Mouse (Mus musculus) cerebellum, postnatal 4 days (tissue): ENCODE data around the gene Brat1.

Source experiments
- DNase-seq, 2 experiments: peaks; one replicate each; pipeline ENCODE4 v3.0.0; 2022; ENCODE audit warnings: low spot score in 2 of 2, mixed read lengths in 1 of 2

The Brat1 gene

GRCm38 (mm10) chr5:140743706-140744131 lies 38.9 kb downstream of the Brat1 start:
- peak in 1 of 2 experiments; percentile 52 for DNase-seq

- DNase-seq, result no peak
Observed at GRCm38 (mm10) chr5:140748425-140748824, 43.6 kb downstream of the Brat1 start.

GRCm38 (mm10) chr5:140749062-140749875 lies 44.5 kb downstream of the Brat1 start:
- peak; percentile 52 to 79 for DNase-seq

- peak in 1 of 2 experiments; percentile 55 for DNase-seq
Observed at GRCm38 (mm10) chr5:140750925-140751324, 46.1 kb downstream of the Brat1 start.

GRCm38 (mm10) chr5:140752041-140752440 lies 47.2 kb downstream of the Brat1 start:
- DNase-seq, result no peak

GRCm38 (mm10) chr5:140752639-140753038 lies 47.8 kb downstream of the Brat1 start:
- DNase-seq, result no peak

- no peak for DNase-seq
Observed at GRCm38 (mm10) chr5:140753223-140753622, 48.4 kb downstream of the Brat1 start.

GRCm38 (mm10) chr5:140758864-140759263 lies 54.1 kb downstream of the Brat1 start:
- DNase-seq, result no peak

GRCm38 (mm10) chr5:140762540-140762939 lies 57.7 kb downstream of the Brat1 start:
- no peak for DNase-seq

GRCm38 (mm10) chr5:140764921-140765613 lies 60.3 kb downstream of the Brat1 start:
- no peak for DNase-seq

GRCm38 (mm10) chr5:140766566-140766965 lies 61.8 kb downstream of the Brat1 start:
- DNase-seq, result no peak

GRCm38 (mm10) chr5:140767704-140768141 lies 62.9 kb downstream of the Brat1 start:
- DNase-seq, result peak in 1 of 2 experiments; percentile 72

- DNase-seq, result peak in 1 of 2 experiments; percentile 54
Observed at GRCm38 (mm10) chr5:140768333-140768732, 63.5 kb downstream of the Brat1 start.
